Mouse (Mus musculus) embryonic facial prominence, embryonic 11.5 days (tissue): ENCODE data around the gene Uspl1. TPM values are rescaled to one million over a fixed set of nuclear protein-coding genes. Genes with fewer than 3 reads are reported as not detected.

Experiments used
- ATAC-seq: fragments of 200-750 bp; cut with Nextera tagmentation; replicated peaks from 2 replicates; pipeline ENCODE4 v1.8.0; 2017; ENCODE audit warnings: low read depth; ENCODE audit not compliant: insufficient number of reproducible peaks, low FRiP score, low TSS enrichment
- DNase-seq: peaks from one replicate; pipeline ENCODE4 v3.0.0-alpha.2; 2015; ENCODE audit warnings: low spot score
- H3K27ac ChIP-seq: fragments of 300-500 bp; sonication (generic); replicated peaks from 2 replicates; pipeline ENCODE4 v1.5.1; 2014; ENCODE audit warnings: mild to moderate bottlenecking, low read depth, low read length, control low read depth
- H3K27me3 ChIP-seq: fragments of 300-500 bp; sonication (generic); 2 replicates; pipeline ENCODE4 v1.6.1; 2014; ENCODE audit warnings: mild to moderate bottlenecking, low read length, moderate library complexity, mixed read lengths; ENCODE audit not compliant: control insufficient read depth, insufficient read depth
- H3K36me3 ChIP-seq: fragments of 300-500 bp; sonication (generic); replicated peaks from 2 replicates; pipeline ENCODE4 v1.6.1; 2014; ENCODE audit warnings: low read depth, mild to moderate bottlenecking, low read length, moderate library complexity, mixed read lengths; ENCODE audit not compliant: control insufficient read depth, insufficient read depth
- H3K4me1 ChIP-seq: fragments of 300-500 bp; sonication (generic); 2 replicates; pipeline ENCODE4 v1.6.1; 2014; ENCODE audit warnings: low read length, mixed read lengths; ENCODE audit not compliant: control insufficient read depth, insufficient read depth
- H3K4me2 ChIP-seq: fragments of 300-500 bp; sonication (generic); 2 replicates; pipeline ENCODE4 v1.6.1; 2014; ENCODE audit warnings: low read depth, mild to moderate bottlenecking, control low read depth, low read length, moderate library complexity
- H3K4me3 ChIP-seq: fragments of 300-500 bp; sonication (generic); 2 replicates; pipeline ENCODE4 v1.5.1; 2014; ENCODE audit warnings: low read depth, low read length, control low read depth
- H3K9ac ChIP-seq: fragments of 300-500 bp; sonication (generic); replicated peaks from 2 replicates; pipeline ENCODE4 v1.6.1; 2014; ENCODE audit warnings: mild to moderate bottlenecking, control low read depth, low read length
- H3K9me3 ChIP-seq: fragments of 300-500 bp; sonication (generic); replicated peaks from 2 replicates; pipeline ENCODE4 v1.6.1; 2016; ENCODE audit warnings: mild to moderate bottlenecking, low read length, inconsistent platforms, mixed read lengths; ENCODE audit not compliant: control insufficient read depth
- WGBS: fragments of 180-500 bp; shearing (Covaris S2); extraction: QIAGEN DNeasy Blood & Tissue Kit; methylation state at CpG from one replicate; pipeline ENCODE4 v1.1.7; 2014; 5-methylcytosine and 5-hydroxymethylcytosine counted together
- polyA plus RNA-seq: library from polyadenylated mRNA; unstranded; fragments of >200 nt; fragmentation: Nextera tagmentation; extraction: Ambion mirVana; gene quantifications from 2 replicates; pipeline ENCODE4 v1.2.1, GENCODE M21; 2014

Uspl1 gene
- polyA plus RNA-seq, 1 experiment from 2014 or later: 82.1 TPM

DNA sequence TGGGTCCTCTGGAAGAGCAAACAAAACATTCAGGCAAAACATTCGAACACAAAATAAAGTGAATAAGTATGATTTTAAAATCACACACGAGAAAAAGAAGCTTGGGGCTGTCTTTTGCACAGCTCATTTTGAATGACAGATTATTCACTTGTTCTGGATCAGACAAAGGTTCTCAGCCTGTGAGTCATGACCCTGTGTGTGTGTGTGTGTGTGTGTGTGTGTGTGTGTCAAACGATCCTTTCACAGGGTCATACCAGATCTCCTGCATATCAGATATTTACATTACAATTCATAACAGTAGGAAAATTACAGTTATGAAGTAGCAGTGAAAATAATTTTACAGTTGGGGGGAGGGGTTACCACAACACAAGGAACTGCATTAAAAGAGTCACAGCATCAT lies 68.2 kb downstream of the Uspl1 start:
- Histone ChIP-seq H3K9me3 (no peaks in the 10 kb centered on the region), H3K27ac (no peak overlapping the region), H3K4me3 (no peak overlapping the region), H3K36me3 (no peaks in the 10 kb centered on the region), H3K9ac (no peak overlapping the region), H3K27me3 (no peaks in the 10 kb centered on the region), H3K4me2 (no peak overlapping the region), H3K4me1 (no peaks in the 10 kb centered on the region)
- DNase-seq: no peak
- 77% methylated on average over 3 of the region's 3 CpGs for WGBS
- ATAC-seq: no peak

DNA sequence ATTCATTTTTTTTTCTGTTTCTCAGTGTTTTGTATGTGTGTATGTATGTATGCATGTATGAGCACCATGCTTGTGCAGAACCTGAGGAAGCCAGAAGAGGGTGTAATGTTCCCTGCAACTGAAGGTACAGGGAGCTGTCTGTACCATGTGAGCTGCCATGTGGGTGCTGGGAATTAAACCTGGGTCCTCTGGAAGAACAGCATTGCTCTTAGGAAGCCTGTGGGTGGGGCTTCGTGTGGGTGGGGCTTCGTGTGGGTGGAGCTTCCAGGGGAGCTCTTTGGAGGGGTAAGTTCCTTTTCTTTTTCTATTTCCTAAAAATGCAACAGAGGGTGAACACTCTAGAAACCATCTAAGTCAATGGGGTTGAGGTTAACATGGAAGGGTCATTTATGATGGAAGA lies 69.3 kb downstream of the Uspl1 start:
- Histone ChIP-seq H3K27ac (no peak overlapping the region), H3K4me2 (no peak overlapping the region), H3K9ac (no peak overlapping the region), H3K4me1 (no peaks in the 10 kb centered on the region), H3K36me3 (no peaks in the 10 kb centered on the region), H3K27me3 (no peaks in the 10 kb centered on the region), H3K4me3 (no peak overlapping the region), H3K9me3 (no peaks in the 10 kb centered on the region)
- ATAC-seq (no peak), DNase-seq (no peak)
- 64% methylated on average over 2 of the region's 2 CpGs for WGBS

DNA sequence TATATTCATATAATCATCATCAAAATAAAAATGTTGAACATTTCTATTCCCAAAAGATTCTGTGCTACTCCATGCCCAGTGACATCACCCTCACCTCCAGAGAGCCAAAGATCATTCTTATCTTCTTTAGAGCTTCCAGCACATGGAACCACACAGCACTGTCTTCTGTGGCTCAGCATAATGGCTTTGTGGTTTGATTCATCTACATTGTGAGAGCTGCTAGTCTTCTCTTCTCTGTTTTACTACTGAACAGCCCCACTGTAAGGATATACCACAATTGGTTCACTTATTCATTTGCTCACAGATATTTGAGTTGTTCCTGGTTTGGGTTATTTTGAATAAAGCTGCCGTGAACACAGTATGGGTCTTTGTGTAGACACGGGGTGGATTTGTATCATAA lies 71.4 kb downstream of the Uspl1 start:
- Histone ChIP-seq H3K9me3 (no peaks in the 10 kb centered on the region), H3K27ac (no peak overlapping the region), H3K4me3 (no peak overlapping the region), H3K36me3 (no peaks in the 10 kb centered on the region), H3K9ac (no peak overlapping the region), H3K4me2 (no peak overlapping the region), H3K27me3 (no peaks in the 10 kb centered on the region), H3K4me1 (no peaks in the 10 kb centered on the region; the same call in 1 of the 2 replicates)
- ATAC-seq: no peak
- 91% methylated on average over 2 of the region's 2 CpGs for WGBS
- DNase-seq: no peak

DNA sequence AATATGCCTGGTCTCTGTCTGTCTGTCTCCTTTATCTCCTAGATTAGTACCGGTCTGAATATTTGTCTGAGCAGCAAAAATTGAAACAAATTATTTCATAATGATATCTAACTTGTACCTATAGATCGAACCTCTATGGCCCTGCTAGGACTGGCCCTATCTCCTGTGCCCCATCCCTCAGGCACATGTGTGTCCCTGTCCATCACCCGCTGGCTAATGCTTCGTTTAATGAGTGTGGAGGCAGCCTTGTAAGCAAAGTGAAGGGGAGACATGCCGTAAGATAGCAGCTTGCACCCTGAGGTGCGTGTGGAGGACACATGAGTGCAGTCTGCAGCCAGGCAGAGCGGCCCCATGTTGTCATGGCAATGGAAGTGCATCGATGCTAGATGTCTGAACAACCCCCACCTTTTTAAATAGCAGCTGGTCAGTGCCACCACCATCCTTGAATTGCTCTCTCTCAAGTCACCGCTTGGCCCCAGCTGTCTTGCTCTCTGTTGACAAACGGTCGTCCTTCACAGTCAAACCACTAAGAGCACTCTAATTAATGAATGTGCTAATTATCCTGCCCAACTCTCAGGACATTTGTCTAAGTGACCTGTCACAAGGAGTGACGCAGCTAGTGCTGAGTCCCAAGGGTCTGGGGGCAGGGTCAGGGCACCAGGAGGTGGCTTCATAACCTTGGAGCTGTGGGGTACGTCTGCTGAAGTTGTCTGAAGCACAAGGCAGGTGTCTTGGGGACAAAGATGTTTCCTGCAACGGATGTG lies 73.5 kb downstream of the Uspl1 start:
- DNase-seq (no peak), ATAC-seq (peak; percentile 68; the same call in 1 of the 2 replicates)
- Histone ChIP-seq H3K4me2 (no peak overlapping the region), H3K27me3 (no peaks in the 10 kb centered on the region), H3K9me3 (no peaks in the 10 kb centered on the region), H3K4me3 (no peak overlapping the region), H3K4me1 (no peaks in the 10 kb centered on the region; the same call in 1 of the 2 replicates), H3K36me3 (no peaks in the 10 kb centered on the region), H3K9ac (no peak overlapping the region), H3K27ac (no peak overlapping the region)
- 56% methylated on average over 14 of the region's 14 CpGs for WGBS

DNA sequence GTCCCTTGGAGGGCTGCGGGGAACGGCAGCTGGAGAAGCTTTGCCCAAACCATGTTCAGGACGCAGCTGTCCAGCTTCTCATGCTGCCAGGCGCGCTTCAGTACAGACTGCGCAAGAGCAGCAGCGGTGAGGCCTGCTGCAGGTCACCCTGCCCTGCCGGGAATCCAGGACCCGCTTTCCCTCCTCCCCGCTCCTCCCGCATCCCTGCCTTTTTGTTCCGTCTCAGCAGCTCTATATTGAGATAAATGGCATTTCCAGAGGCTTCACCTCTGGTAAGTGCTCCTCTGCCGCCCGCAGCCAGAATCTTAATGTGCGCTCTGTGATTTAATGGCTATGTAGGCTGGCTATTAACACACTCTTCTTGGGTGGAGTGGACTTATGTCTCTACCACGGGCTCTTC lies 74.9 kb downstream of the Uspl1 start:
- Histone ChIP-seq H3K9ac (peak overlapping the region; percentile 26; the same call in 1 of the 2 replicates), H3K9me3 (no peaks in the 10 kb centered on the region), H3K36me3 (no peaks in the 10 kb centered on the region), H3K4me2 (no peak overlapping the region), H3K27me3 (no peaks in the 10 kb centered on the region), H3K4me3 (no peak overlapping the region), H3K27ac (no peak overlapping the region), H3K4me1 (no peaks in the 10 kb centered on the region; the same call in 1 of the 2 replicates)
- DNase-seq: peak; percentile 32
- no peak for ATAC-seq
- 40% methylated on average over 16 of the region's 16 CpGs for WGBS

DNA sequence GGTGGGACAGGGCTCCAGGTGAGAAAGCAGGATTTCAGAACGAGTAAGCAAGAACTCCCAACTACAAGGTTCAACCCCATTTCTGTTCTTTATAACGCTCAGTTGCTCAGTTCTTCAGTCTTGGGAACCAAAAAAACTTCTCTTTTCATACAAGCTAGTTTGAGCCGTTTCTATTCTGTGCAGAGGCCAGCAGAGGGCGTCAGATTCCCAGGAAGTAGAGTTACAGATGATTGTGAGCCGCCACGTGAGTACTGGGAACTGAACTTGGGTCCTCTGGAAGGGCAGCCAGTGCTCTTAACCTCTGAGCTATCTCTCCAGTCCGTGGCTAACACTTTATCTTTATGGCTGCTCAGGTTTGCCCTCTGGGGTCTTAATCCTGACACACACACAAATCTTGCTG lies 77.3 kb downstream of the Uspl1 start:
- Histone ChIP-seq H3K36me3 (no peaks in the 10 kb centered on the region), H3K27ac (no peak overlapping the region), H3K9ac (no peak overlapping the region), H3K4me1 (no peaks in the 10 kb centered on the region; the same call in 1 of the 2 replicates), H3K9me3 (no peaks in the 10 kb centered on the region), H3K4me2 (no peak overlapping the region), H3K4me3 (no peak overlapping the region), H3K27me3 (no peaks in the 10 kb centered on the region)
- DNase-seq (no peak), ATAC-seq (no peak)
- WGBS: 73% methylated on average over 7 of the region's 7 CpGs

DNA sequence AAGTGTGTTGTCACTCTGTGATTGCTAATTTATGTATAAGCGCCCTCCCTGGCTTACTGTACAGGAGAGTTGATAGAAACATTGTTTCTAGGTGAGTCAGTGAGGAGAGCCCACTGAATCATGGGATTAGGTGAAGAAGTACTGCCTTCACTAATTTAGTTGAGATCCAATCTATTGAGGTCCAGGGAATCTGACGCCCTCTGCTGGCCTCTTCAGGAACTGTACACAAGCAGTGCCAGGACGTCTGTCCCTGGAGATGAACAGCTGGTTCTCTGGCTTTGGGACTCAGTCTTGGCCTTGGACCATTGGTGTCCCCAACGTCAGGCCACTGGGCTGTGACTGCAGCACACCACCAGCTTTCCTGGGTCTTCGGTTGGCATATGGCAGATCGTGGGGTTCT lies 77.7 kb downstream of the Uspl1 start:
- H3K27me3 ChIP-seq: no peaks in the 10 kb centered on the region

DNA sequence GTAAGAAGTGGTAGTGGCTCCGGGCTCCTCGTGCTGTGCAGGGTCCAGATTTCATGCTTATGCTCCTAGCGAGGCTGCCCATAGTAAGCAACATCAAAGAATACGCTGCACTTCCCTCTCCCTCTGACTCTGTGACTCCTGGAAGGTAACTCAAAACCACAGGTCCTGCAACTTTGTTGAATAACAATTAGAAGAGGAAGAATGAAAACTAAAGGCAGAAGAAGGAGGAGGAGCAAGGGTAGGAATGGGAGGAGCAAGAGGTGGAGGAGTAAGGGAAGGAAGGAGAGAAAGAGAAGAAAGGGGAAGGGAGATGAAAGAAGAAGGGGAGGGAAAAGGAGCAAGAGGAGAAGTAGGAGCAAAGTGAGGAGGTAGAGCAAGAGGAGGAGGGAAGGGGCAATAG lies 80.3 kb downstream of the Uspl1 start, which contains the start of gene Alox5ap:
Gene Alox5ap (plus strand): TSS at position 363 of the 400 bp plus-strand sequence.
- 45% methylated on average over 4 of the region's 4 CpGs for WGBS
- H3K27ac ChIP-seq: no peak within 1 kb of the TSS
- no peak for DNase-seq

More for the DNA sequence above, 77.7 kb downstream of the Uspl1 start:
- H3K4me2 ChIP-seq: no peak overlapping the region
- DNase-seq: no peak
- no peak overlapping the region for H3K4me3 ChIP-seq
- no peak overlapping the region for H3K27ac ChIP-seq
- no peaks in the 10 kb centered on the region; the same call in 1 of the 2 replicates for H3K4me1 ChIP-seq
- WGBS: 69% methylated on average over 6 of the region's 6 CpGs
- no peaks in the 10 kb centered on the region for H3K36me3 ChIP-seq
- no peaks in the 10 kb centered on the region for H3K9me3 ChIP-seq
- no peak overlapping the region for H3K9ac ChIP-seq
- no peak for ATAC-seq

More for the DNA sequence above, 80.3 kb downstream of the Uspl1 start, which contains the start of gene Alox5ap:
- Histone ChIP-seq H3K4me2 (no peak within 1 kb of the TSS), H3K4me3 (no peak within 1 kb of the TSS), H3K4me1 (no peaks in the 10 kb centered on the region; the same call in 1 of the 2 replicates), H3K9ac (no peak within 1 kb of the TSS), H3K9me3 (no peaks in the 10 kb centered on the region), H3K36me3 (no peaks in the 10 kb centered on the region), H3K27me3 (no peaks in the 10 kb centered on the region)
- ATAC-seq: no peak
